Mouse (Mus musculus) liver, postnatal 0 days (tissue): Measurements from ENCODE around the gene BC034090. TPM values are rescaled to one million over a fixed set of nuclear protein-coding genes. Genes with fewer than 3 reads are reported as not detected.

Experiments
- ATAC-seq: fragments of 200-750 bp; cut with Nextera tagmentation; 2 replicates; pipeline ENCODE4 v1.8.0; 2017; ENCODE audit warnings: mild to moderate bottlenecking, moderate library complexity
- DNase-seq: peaks from one replicate; pipeline ENCODE4 v3.0.0-alpha.2; 2016
- H3K27ac ChIP-seq: fragments of 300-500 bp; sonication (generic); 2 replicates; pipeline ENCODE4 v1.5.1; 2014; ENCODE audit warnings: antibody characterized with exemption, moderate library complexity, mild to moderate bottlenecking, low read depth
- H3K27me3 ChIP-seq: fragments of 300-500 bp; sonication (generic); 2 replicates; pipeline ENCODE4 v1.6.1; 2014; ENCODE audit warnings: low read length, control low read depth, mixed read lengths; ENCODE audit not compliant: insufficient read depth
- H3K36me3 ChIP-seq: fragments of 300-500 bp; sonication (generic); replicated peaks from 2 replicates; pipeline ENCODE4 v1.6.1; 2014; ENCODE audit warnings: mild to moderate bottlenecking, control low read depth, low read length, moderate library complexity, mixed read lengths; ENCODE audit not compliant: insufficient read depth
- H3K4me1 ChIP-seq: fragments of 300-500 bp; sonication (generic); 2 replicates; pipeline ENCODE4 v1.6.1; 2014; ENCODE audit warnings: antibody characterized with exemption, mild to moderate bottlenecking, control low read depth; ENCODE audit not compliant: insufficient read depth
- H3K4me2 ChIP-seq: fragments of 300-500 bp; sonication (generic); 2 replicates; pipeline ENCODE4 v1.6.1; 2014; ENCODE audit warnings: low read depth, mild to moderate bottlenecking, low read length, moderate library complexity, mixed read lengths
- H3K4me3 ChIP-seq: fragments of 300-500 bp; sonication (generic); 2 replicates; pipeline ENCODE4 v1.5.1; 2014; ENCODE audit warnings: low read depth, low read length
- H3K9ac ChIP-seq: fragments of 300-500 bp; sonication (generic); replicated peaks from 2 replicates; pipeline ENCODE4 v1.6.1; 2014; ENCODE audit warnings: mild to moderate bottlenecking, moderate library complexity
- H3K9me3 ChIP-seq: fragments of 300-500 bp; sonication (generic); 2 replicates; pipeline ENCODE4 v1.6.1; 2016; ENCODE audit warnings: mild to moderate bottlenecking, control low read depth, low read length, mixed read lengths
- CTCF ChIP-seq: sonication (generic); IDR thresholded peaks from 2 replicates; pipeline ENCODE4 v1.5.1; 2016; ENCODE audit warnings: antibody characterized with exemption, low read depth
- EP300 ChIP-seq: IDR thresholded peaks from 2 replicates; pipeline ENCODE4 v1.6.1; 2016; ENCODE audit warnings: antibody characterized with exemption, low read depth, mild to moderate bottlenecking
- WGBS: fragments of 180-500 bp; shearing (Covaris S2); extraction: QIAGEN DNeasy Blood & Tissue Kit; methylation state at CpG from one replicate; pipeline ENCODE4 v1.1.7; 2014; ENCODE audit not compliant: insufficient replicate concordance; 5-methylcytosine and 5-hydroxymethylcytosine counted together
- polyA plus RNA-seq: library from polyadenylated mRNA; unstranded; fragments of >200 nt; fragmentation: Nextera tagmentation; extraction: Ambion mirVana; gene quantifications from 2 replicates; pipeline ENCODE4 v1.2.1, GENCODE M21; 2015

Gene BC034090
- polyA plus RNA-seq, 1 experiment from 2014 or later = 0.22 TPM

DNA sequence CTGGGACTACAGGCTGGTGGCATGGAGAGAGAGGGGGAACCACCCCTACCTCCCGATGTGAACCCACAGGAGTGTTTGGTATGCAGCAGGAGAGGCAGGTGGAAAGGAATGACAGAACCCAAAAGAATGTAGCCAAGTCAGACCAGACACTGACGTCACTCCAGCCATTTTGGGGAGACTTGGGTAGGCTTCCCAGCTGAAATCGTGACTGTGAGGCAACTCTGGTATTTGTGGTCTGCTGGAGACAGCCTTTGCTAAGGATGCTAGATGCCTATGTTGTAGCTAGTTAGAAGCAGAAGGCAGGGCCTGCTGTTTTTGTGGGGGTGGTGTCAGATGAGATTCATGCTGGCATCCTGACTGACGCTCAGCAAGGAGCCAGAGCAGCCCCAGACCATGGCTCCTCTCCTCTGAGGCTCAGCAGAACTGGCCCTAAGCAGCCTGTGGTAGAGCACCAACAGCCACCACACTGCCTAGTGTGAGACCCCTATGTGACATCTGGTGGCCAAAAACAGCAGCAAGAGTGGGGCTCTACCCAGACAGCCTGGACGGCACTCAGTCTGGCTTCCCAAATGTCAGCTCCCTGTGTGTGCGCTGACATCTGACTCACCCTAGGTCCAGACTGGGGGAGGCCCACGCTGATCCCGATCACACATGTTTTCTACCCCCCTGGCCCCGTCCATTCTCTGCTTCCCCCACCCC is 29.0 kb downstream of the BC034090 start:
- ATAC-seq (no peak), DNase-seq (no peak)
- WGBS = 40% methylated on average over 9 of the region's 9 CpGs

DNA sequence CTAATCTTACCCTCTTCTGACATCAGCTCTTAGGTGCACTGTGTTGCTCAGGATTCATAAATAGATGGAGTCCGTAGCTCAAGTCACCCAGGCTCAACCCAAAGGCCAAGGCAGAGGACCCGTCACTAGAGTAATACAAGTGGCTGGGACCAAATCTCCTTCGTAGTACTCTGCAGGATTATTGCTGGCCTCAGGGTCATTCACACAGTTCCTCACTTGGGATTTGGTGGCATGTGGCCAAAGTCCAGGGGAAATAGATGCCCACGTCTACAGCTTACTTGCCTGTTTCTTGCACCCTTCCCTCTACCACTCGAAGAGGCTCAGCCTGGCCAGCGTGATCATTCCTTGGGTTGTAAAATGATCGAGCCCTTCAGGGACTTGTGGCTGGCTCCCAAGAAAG is 30.3 kb downstream of the BC034090 start:
- H3K27ac ChIP-seq = no peak overlapping the region
- WGBS = 76% methylated on average over 7 of the region's 7 CpGs
- TF ChIP-seq EP300 (no peak), CTCF (no peak)

More for the DNA sequence above, 29.0 kb downstream of the BC034090 start:
- H3K4me1 ChIP-seq = no peaks in the 10 kb centered on the region
- no peak overlapping the region for H3K9ac ChIP-seq
- H3K9me3 ChIP-seq = no peaks in the 10 kb centered on the region
- peak; percentile 49 for TF ChIP-seq CTCF
- no peak for TF ChIP-seq EP300
- no peaks in the 10 kb centered on the region for H3K27me3 ChIP-seq
- no peaks in the 10 kb centered on the region for H3K36me3 ChIP-seq
- H3K27ac ChIP-seq = no peak overlapping the region
- H3K4me2 ChIP-seq = no peak overlapping the region
- H3K4me3 ChIP-seq = no peak overlapping the region

DNA sequence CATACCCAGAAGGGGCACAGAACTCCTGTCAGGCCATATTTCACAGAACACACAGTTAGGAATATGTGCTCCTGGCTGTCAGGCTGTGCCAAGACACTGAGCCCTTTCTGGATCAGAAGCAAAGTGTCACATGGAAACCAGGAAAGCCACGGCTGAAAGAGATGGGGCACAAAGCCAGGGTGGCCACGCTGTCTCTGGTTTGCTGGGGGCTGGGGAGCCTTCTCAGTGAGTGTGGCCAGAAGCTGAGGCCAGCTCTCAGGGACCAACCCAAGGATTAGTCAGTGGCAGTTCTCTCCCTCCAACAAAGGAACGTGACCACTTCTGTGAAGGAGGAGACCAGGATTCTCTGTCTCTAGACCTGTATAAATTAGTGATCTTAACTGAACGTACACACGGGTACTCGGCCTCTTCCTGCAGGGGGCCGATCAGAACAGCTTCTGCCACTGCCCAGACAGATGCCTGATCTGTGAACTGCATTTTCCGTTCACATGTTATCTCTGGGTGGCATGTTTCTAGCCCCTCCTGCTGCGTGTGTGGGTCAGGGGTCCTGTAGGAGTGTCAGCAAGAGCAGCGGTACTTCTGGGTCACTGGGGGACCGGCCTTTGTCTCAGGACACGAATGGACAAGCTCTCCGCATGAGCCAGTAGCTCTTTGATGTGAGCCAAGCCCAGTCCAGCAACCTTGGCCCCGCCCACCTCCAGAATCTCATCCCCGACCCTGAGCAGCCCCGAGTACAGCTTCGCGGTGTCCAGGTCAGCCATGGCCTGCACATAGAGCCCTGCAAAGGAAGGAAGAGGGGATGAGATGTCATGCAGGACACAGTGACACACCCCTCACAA is 31.1 kb downstream of the BC034090 start:
- DNase-seq (no peak), ATAC-seq (no peak)
- no peaks in the 10 kb centered on the region for H3K9me3 ChIP-seq
- H3K9ac ChIP-seq = no peak overlapping the region
- WGBS = 51% methylated on average over 18 of the region's 18 CpGs
- no peak overlapping the region for H3K27ac ChIP-seq
- H3K4me3 ChIP-seq = no peak overlapping the region
- no peaks in the 10 kb centered on the region for H3K4me1 ChIP-seq
- no peaks in the 10 kb centered on the region for H3K36me3 ChIP-seq
- H3K27me3 ChIP-seq = no peaks in the 10 kb centered on the region
- no peak for TF ChIP-seq EP300
- TF ChIP-seq CTCF = no peak
- H3K4me2 ChIP-seq = no peak overlapping the region

More for the DNA sequence above, 30.3 kb downstream of the BC034090 start:
- ATAC-seq (no peak), DNase-seq (no peak)
- Histone ChIP-seq H3K9ac (no peak overlapping the region), H3K4me3 (no peak overlapping the region), H3K27me3 (no peaks in the 10 kb centered on the region), H3K9me3 (no peaks in the 10 kb centered on the region), H3K4me2 (no peak overlapping the region), H3K36me3 (no peaks in the 10 kb centered on the region), H3K4me1 (no peaks in the 10 kb centered on the region)

GRCm38 (mm10) chr1:155212493-155212892 is 31.8 kb downstream of the BC034090 start:
- no peak overlapping the region for H3K9ac ChIP-seq
- no peak for TF ChIP-seq CTCF
- TF ChIP-seq EP300 = no peak

GRCm38 (mm10) chr1:155212081-155212480 is 32.2 kb downstream of the BC034090 start:
- H3K4me2 ChIP-seq = no peak overlapping the region
- no peak overlapping the region for H3K27ac ChIP-seq
- no peaks in the 10 kb centered on the region for H3K9me3 ChIP-seq
- no peaks in the 10 kb centered on the region for H3K36me3 ChIP-seq
- TF ChIP-seq EP300 = no peak
- TF ChIP-seq CTCF = no peak
- DNase-seq = no peak
- no peaks in the 10 kb centered on the region for H3K4me1 ChIP-seq
- no peaks in the 10 kb centered on the region for H3K27me3 ChIP-seq
- no peak for ATAC-seq
- H3K9ac ChIP-seq = no peak overlapping the region
- 41% methylated on average over 4 of the region's 4 CpGs for WGBS
- H3K4me3 ChIP-seq = no peak overlapping the region

More at GRCm38 (mm10) chr1:155212493-155212892, 31.8 kb downstream of the BC034090 start:
- Histone ChIP-seq H3K4me1 (no peaks in the 10 kb centered on the region), H3K27ac (no peak overlapping the region), H3K4me2 (no peak overlapping the region), H3K4me3 (no peak overlapping the region), H3K36me3 (no peaks in the 10 kb centered on the region), H3K27me3 (no peaks in the 10 kb centered on the region), H3K9me3 (no peaks in the 10 kb centered on the region)
- DNase-seq (no peak), ATAC-seq (no peak)
- WGBS = 63% methylated on average over 6 of the region's 6 CpGs

- H3K9ac ChIP-seq = no peak overlapping the region
- no peak overlapping the region for H3K4me2 ChIP-seq
- H3K4me3 ChIP-seq = no peak overlapping the region
- H3K27ac ChIP-seq = no peak overlapping the region
- no peaks in the 10 kb centered on the region for H3K9me3 ChIP-seq
- H3K27me3 ChIP-seq = no peaks in the 10 kb centered on the region
- DNase-seq (no peak), ATAC-seq (no peak)
- no peaks in the 10 kb centered on the region for H3K36me3 ChIP-seq
- no peaks in the 10 kb centered on the region for H3K4me1 ChIP-seq
- 57% methylated on average over 7 of the region's 7 CpGs for WGBS
- TF ChIP-seq CTCF (no peak), EP300 (no peak)
Observed at GRCm38 (mm10) chr1:155211017-155211416, 33.2 kb downstream of the BC034090 start.
